Mouse (Mus musculus) brain, adult 2 months (tissue): ENCODE results near the gene Insl6.

Experiments used
- DNase-seq: peaks from one replicate; pipeline ENCODE4 v3.0.0; 2011; ENCODE audit warnings: low read depth, low spot score

The Insl6 gene

DNA sequence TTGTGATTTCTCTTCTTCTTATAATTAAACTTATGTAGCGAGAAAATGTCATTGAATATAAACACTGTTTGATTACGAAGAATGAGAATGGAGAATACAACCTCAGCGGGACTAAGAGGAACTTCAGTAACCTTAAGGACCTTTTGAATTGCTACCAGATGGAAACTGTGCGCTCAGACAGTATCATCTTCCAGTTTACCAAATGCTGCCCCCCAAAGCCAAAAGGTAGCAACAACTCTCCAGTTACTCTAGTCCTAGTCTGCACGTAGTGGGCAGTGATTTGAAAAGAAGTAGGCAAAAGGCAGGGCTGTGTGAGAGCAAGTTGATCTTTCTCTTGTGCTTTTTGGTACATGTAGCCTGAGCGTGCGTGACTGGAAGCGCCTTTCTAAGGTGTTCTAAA is 37.3 kb downstream of the Insl6 start:
- peak; percentile 35 for DNase-seq

DNA sequence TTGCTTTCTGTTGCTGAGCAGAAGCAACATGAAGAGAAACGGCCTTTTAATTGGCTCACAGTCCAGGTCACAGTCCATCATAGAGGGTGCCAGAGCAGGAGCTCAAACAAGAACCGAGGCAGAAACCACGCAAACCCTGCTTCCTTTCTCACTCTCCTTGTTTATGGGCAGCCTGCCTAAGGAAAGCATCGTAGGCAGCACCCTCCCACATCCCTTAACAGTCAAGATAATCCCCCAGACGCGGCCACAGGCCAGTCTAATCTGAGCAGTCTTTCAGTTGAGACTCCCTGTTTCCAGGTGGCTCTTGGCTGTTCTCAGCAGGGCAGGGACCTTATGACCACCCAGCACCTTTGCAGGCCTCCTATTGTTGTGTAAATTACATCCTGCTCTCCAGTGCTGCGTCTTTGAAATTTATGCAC is 39.7 kb downstream of the Insl6 start:
- peak; percentile 59 for DNase-seq

- DNase-seq: no peak
Measured at GRCm38 (mm10) chr19:29278944-29279587, 46.1 kb downstream of the Insl6 start.

- DNase-seq: no peak
Measured at GRCm38 (mm10) chr19:29276414-29276813, 48.7 kb downstream of the Insl6 start.

GRCm38 (mm10) chr19:29272011-29272809 is 52.9 kb downstream of the Insl6 start:
- DNase-seq: no peak
